Mouse (Mus musculus) hindbrain, embryonic 11.5 days (tissue): ENCODE measurements around the gene Gm10570. TPM values are rescaled to one million over a fixed set of nuclear protein-coding genes. Genes with fewer than 3 reads are reported as not detected.

Experiments used
- ATAC-seq: fragments of 200-750 bp; cut with Nextera tagmentation; 2 replicates; pipeline ENCODE4 v1.8.0; 2017; ENCODE audit warnings: mild to moderate bottlenecking, moderate TSS enrichment, moderate library complexity; ENCODE audit not compliant: low FRiP score
- DNase-seq: peaks from one replicate; pipeline ENCODE4 v3.0.0-alpha.2; 2015; ENCODE audit warnings: low spot score
- H3K27ac ChIP-seq: fragments of 300-500 bp; sonication (generic); 2 replicates; pipeline ENCODE4 v1.5.1; 2014; ENCODE audit warnings: mild to moderate bottlenecking, low read depth, low read length
- H3K27me3 ChIP-seq: fragments of 300-500 bp; sonication (generic); 2 replicates; pipeline ENCODE4 v1.6.1; 2014; ENCODE audit warnings: mild to moderate bottlenecking, low read length, moderate library complexity, mixed read lengths; ENCODE audit not compliant: control insufficient read depth, insufficient read depth
- H3K36me3 ChIP-seq: fragments of 300-500 bp; sonication (generic); 2 replicates; pipeline ENCODE4 v1.6.1; 2014; ENCODE audit warnings: mild to moderate bottlenecking, low read length, moderate library complexity, mixed read lengths; ENCODE audit not compliant: control insufficient read depth, insufficient read depth
- H3K4me1 ChIP-seq: fragments of 300-500 bp; sonication (generic); replicated peaks from 2 replicates; pipeline ENCODE4 v1.6.1; 2014; ENCODE audit warnings: low read length, mixed read lengths; ENCODE audit not compliant: control insufficient read depth, insufficient read depth
- H3K4me2 ChIP-seq: fragments of 300-500 bp; sonication (generic); replicated peaks from 2 replicates; pipeline ENCODE4 v1.6.1; 2014; ENCODE audit warnings: mild to moderate bottlenecking, low read depth, low read length
- H3K4me3 ChIP-seq: fragments of 300-500 bp; sonication (generic); 2 replicates; pipeline ENCODE4 v1.5.1; 2014; ENCODE audit warnings: low read depth, low read length
- H3K9ac ChIP-seq: fragments of 300-500 bp; sonication (generic); 2 replicates; pipeline ENCODE4 v1.6.1; 2014; ENCODE audit warnings: low read depth, low read length
- H3K9me3 ChIP-seq: fragments of 300-500 bp; sonication (generic); 2 replicates; pipeline ENCODE4 v1.6.1; 2016; ENCODE audit warnings: low read length; ENCODE audit not compliant: control insufficient read depth
- WGBS: fragments of 180-500 bp; shearing (Covaris S2); extraction: QIAGEN DNeasy Blood & Tissue Kit; methylation state at CpG from one replicate; pipeline ENCODE4 v1.1.7; 2014; 5-methylcytosine and 5-hydroxymethylcytosine counted together
- polyA plus RNA-seq: library from polyadenylated mRNA; unstranded; fragments of >200 nt; fragmentation: Nextera tagmentation; extraction: Ambion mirVana; gene quantifications from 2 replicates; pipeline ENCODE4 v1.2.1, GENCODE M21; 2014

The Gm10570 gene
- polyA plus RNA-seq, 1 experiment from 2014 or later, result not detected

- WGBS, result 90% methylated on average over 2 of the region's 2 CpGs
- no peak for ATAC-seq
- no peak overlapping the region for H3K4me2 ChIP-seq
- no peaks in the 10 kb centered on the region for H3K4me1 ChIP-seq
- H3K9ac ChIP-seq, result no peak overlapping the region
- DNase-seq, result no peak
- no peak overlapping the region for H3K4me3 ChIP-seq
- H3K27ac ChIP-seq, result no peak overlapping the region
- no peaks in the 10 kb centered on the region for H3K27me3 ChIP-seq
- peaks cover 5% of the 10 kb centered on the region for H3K36me3 ChIP-seq
- no peaks in the 10 kb centered on the region for H3K9me3 ChIP-seq
These were observed 17.0 kb upstream of the Gm10570 start for GRCm38 (mm10) chr4:130325446-130325845.

- ATAC-seq, result no peak
- Histone ChIP-seq H3K9ac (no peak overlapping the region), H3K4me2 (no peak overlapping the region), H3K4me3 (no peak overlapping the region), H3K9me3 (no peaks in the 10 kb centered on the region), H3K36me3 (peaks cover 5% of the 10 kb centered on the region), H3K27me3 (no peaks in the 10 kb centered on the region), H3K27ac (no peak overlapping the region), H3K4me1 (no peaks in the 10 kb centered on the region)
- WGBS, result 88% methylated on average over 5 of the region's 5 CpGs
- DNase-seq, result no peak
These were observed 15.1 kb upstream of the Gm10570 start for GRCm38 (mm10) chr4:130323607-130324006.

GRCm38 (mm10) chr4:130323165-130323564, 14.7 kb upstream of the Gm10570 start:
- Histone ChIP-seq H3K4me3 (no peak overlapping the region), H3K36me3 (peaks cover 5% of the 10 kb centered on the region), H3K4me1 (no peaks in the 10 kb centered on the region), H3K9me3 (no peaks in the 10 kb centered on the region), H3K27ac (no peak overlapping the region), H3K4me2 (no peak overlapping the region), H3K9ac (no peak overlapping the region), H3K27me3 (no peaks in the 10 kb centered on the region)
- 94% methylated on average over 1 of the region's 1 CpGs for WGBS
- DNase-seq (no peak), ATAC-seq (no peak)

GRCm38 (mm10) chr4:130322567-130322966, 14.1 kb upstream of the Gm10570 start:
- no peak overlapping the region for H3K4me2 ChIP-seq
- ATAC-seq, result no peak
- H3K4me3 ChIP-seq, result no peak overlapping the region
- H3K9ac ChIP-seq, result no peak overlapping the region
- no peaks in the 10 kb centered on the region for H3K9me3 ChIP-seq
- DNase-seq, result no peak
- 90% methylated on average over 7 of the region's 7 CpGs for WGBS
- H3K4me1 ChIP-seq, result no peaks in the 10 kb centered on the region
- H3K27me3 ChIP-seq, result no peaks in the 10 kb centered on the region
- peaks cover 5% of the 10 kb centered on the region for H3K36me3 ChIP-seq
- H3K27ac ChIP-seq, result no peak overlapping the region

GRCm38 (mm10) chr4:130321640-130322039, 13.2 kb upstream of the Gm10570 start:
- Histone ChIP-seq H3K27ac (no peak overlapping the region), H3K9me3 (no peaks in the 10 kb centered on the region), H3K4me2 (no peak overlapping the region), H3K4me1 (no peaks in the 10 kb centered on the region), H3K9ac (no peak overlapping the region), H3K27me3 (no peaks in the 10 kb centered on the region), H3K4me3 (no peak overlapping the region), H3K36me3 (peaks cover 3% of the 10 kb centered on the region)
- ATAC-seq (no peak), DNase-seq (no peak)
- 93% methylated on average over 7 of the region's 7 CpGs for WGBS

GRCm38 (mm10) chr4:130319564-130319963, 11.1 kb upstream of the Gm10570 start:
- no peak overlapping the region for H3K27ac ChIP-seq
- no peaks in the 10 kb centered on the region for H3K4me1 ChIP-seq
- H3K27me3 ChIP-seq, result no peaks in the 10 kb centered on the region
- no peaks in the 10 kb centered on the region for H3K9me3 ChIP-seq
- H3K4me2 ChIP-seq, result no peak overlapping the region
- 0 out of 2 replicates have a peak, but pooled peaks cover 3% of the 10 kb centered on the region for H3K36me3 ChIP-seq
- 88% methylated on average over 7 of the region's 7 CpGs for WGBS
- no peak overlapping the region for H3K9ac ChIP-seq
- DNase-seq (no peak), ATAC-seq (no peak)
- H3K4me3 ChIP-seq, result no peak overlapping the region

GRCm38 (mm10) chr4:130318122-130318521, 9.6 kb upstream of the Gm10570 start:
- Histone ChIP-seq H3K4me3 (no peak overlapping the region), H3K36me3 (0 out of 2 replicates have a peak, but pooled peaks cover 3% of the 10 kb centered on the region), H3K4me1 (no peaks in the 10 kb centered on the region), H3K4me2 (no peak overlapping the region), H3K9ac (no peak overlapping the region), H3K27me3 (no peaks in the 10 kb centered on the region), H3K9me3 (no peaks in the 10 kb centered on the region), H3K27ac (no peak overlapping the region)
- ATAC-seq (no peak), DNase-seq (no peak)
- WGBS, result 61% methylated on average over 3 of the region's 3 CpGs

- no peak for DNase-seq
- 82% methylated on average over 10 of the region's 10 CpGs for WGBS
- Histone ChIP-seq H3K4me1 (no peaks in the 10 kb centered on the region), H3K4me3 (no peak overlapping the region), H3K27ac (no peak overlapping the region), H3K4me2 (no peak overlapping the region), H3K27me3 (no peaks in the 10 kb centered on the region), H3K36me3 (0 out of 2 replicates have a peak, but pooled peaks cover 3% of the 10 kb centered on the region), H3K9ac (no peak overlapping the region), H3K9me3 (no peaks in the 10 kb centered on the region)
- ATAC-seq, result no peak
These were observed 8.2 kb upstream of the Gm10570 start for GRCm38 (mm10) chr4:130316691-130317090.

- Histone ChIP-seq H3K9ac (no peak overlapping the region), H3K4me1 (no peaks in the 10 kb centered on the region), H3K27me3 (no peaks in the 10 kb centered on the region), H3K9me3 (no peaks in the 10 kb centered on the region), H3K36me3 (0 out of 2 replicates have a peak, but pooled peaks cover 3% of the 10 kb centered on the region), H3K4me3 (no peak overlapping the region), H3K4me2 (no peak overlapping the region), H3K27ac (no peak overlapping the region)
- DNase-seq (no peak), ATAC-seq (no peak)
- WGBS, result 81% methylated on average over 13 of the region's 13 CpGs
These were observed 7.5 kb upstream of the Gm10570 start for GRCm38 (mm10) chr4:130315771-130316527.
